Mouse (Mus musculus) limb, embryonic 10.5 days (tissue): Measurements from ENCODE around the gene Fan1. TPM values are rescaled to one million over a fixed set of nuclear protein-coding genes. Genes with fewer than 3 reads are reported as not detected.

Source experiments
- DNase-seq: peaks from one replicate; pipeline ENCODE4 v3.0.0-alpha.2; 2017; ENCODE audit warnings: low spot score
- H3K27ac ChIP-seq: fragments of 300-500 bp; sonication (generic); 2 replicates; pipeline ENCODE4 v1.5.1; 2016; ENCODE audit warnings: mild to moderate bottlenecking
- H3K27me3 ChIP-seq: fragments of 300-500 bp; sonication (generic); 2 replicates; pipeline ENCODE4 v1.6.1; 2016; ENCODE audit warnings: low read depth, mild to moderate bottlenecking; ENCODE audit not compliant: poor library complexity, severe bottlenecking
- H3K36me3 ChIP-seq: fragments of 300-500 bp; sonication (generic); 2 replicates; pipeline ENCODE4 v1.6.1; 2016; ENCODE audit warnings: mild to moderate bottlenecking, moderate library complexity
- H3K4me1 ChIP-seq: fragments of 300-500 bp; sonication (generic); 2 replicates; pipeline ENCODE4 v1.6.1; 2016
- H3K4me3 ChIP-seq: fragments of 300-500 bp; sonication (generic); 2 replicates; pipeline ENCODE4 v1.5.1; 2016; ENCODE audit warnings: mild to moderate bottlenecking, moderate library complexity
- H3K9me3 ChIP-seq: fragments of 300-500 bp; sonication (generic); replicated peaks from 2 replicates; pipeline ENCODE4 v1.6.1; 2016; ENCODE audit warnings: mild to moderate bottlenecking
- WGBS: fragments of 180-500 bp; shearing (Covaris S2); methylation state at CpG from one replicate; pipeline ENCODE4 v1.1.7; 2016; 5-methylcytosine and 5-hydroxymethylcytosine counted together
- polyA plus RNA-seq: library from polyadenylated mRNA; unstranded; fragments of >200 nt; fragmentation: Nextera tagmentation; extraction: Ambion mirVana; gene quantifications from 2 replicates; pipeline ENCODE4 v1.2.1, GENCODE M21; 2016

The Fan1 gene
- 8.8 and 9.7 TPM in 2 replicates for polyA plus RNA-seq

GRCm38 (mm10) chr7:64373830-64374562 is at the start of gene Fan1:
TSS of gene Fan1 (minus strand) at chr7:64374095.
- WGBS: 4% methylated on average over 27 of the region's 27 CpGs
- peaks cover 65% of the 10 kb centered on the region for H3K36me3 ChIP-seq
- peak within 1 kb of the TSS; percentile 92 for H3K27ac ChIP-seq
- H3K4me1 ChIP-seq: peaks cover 6% of the 10 kb centered on the region; the same call in 1 of the 2 replicates
- no peaks in the 10 kb centered on the region for H3K27me3 ChIP-seq
- no peaks in the 10 kb centered on the region for H3K9me3 ChIP-seq
- peak; percentile 88 for DNase-seq
- peak within 1 kb of the TSS; percentile 70 for H3K4me3 ChIP-seq

DNA sequence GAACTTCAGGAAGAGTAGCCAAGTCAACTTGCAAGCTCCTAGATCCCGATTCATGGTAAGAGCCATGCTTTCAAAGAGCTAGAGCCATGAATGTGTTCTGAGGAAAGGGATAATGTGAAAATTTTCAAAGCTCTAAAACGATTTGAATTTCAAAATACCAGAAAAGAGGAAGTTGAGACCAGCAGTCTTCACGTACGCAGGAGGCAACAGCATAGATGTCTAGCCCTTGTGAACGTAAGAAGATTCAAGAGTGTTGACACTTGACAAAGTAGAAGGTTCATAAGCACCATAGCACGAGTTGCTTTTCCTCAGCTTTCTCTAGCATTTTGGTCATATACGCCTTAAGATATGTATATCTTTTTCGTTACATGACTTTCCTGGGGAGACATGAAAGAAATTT is 30.1 kb upstream of the Fan1 start:
- H3K4me3 ChIP-seq: no peak overlapping the region
- no peak for DNase-seq
- no peaks in the 10 kb centered on the region for H3K27me3 ChIP-seq
- no peaks in the 10 kb centered on the region for H3K4me1 ChIP-seq
- WGBS: 93% methylated on average over 8 of the region's 8 CpGs
- peaks cover 7% of the 10 kb centered on the region; the same call in 1 of the 2 replicates for H3K36me3 ChIP-seq
- no peaks in the 10 kb centered on the region for H3K9me3 ChIP-seq
- H3K27ac ChIP-seq: no peak overlapping the region

GRCm38 (mm10) chr7:64402452-64402851 is 28.6 kb upstream of the Fan1 start:
- whole genome bisulfite sequencing: 93% methylated on average over 4 of the region's 4 CpGs
- DNase-seq: no peak
- H3K27ac ChIP-seq: no peak overlapping the region

DNA sequence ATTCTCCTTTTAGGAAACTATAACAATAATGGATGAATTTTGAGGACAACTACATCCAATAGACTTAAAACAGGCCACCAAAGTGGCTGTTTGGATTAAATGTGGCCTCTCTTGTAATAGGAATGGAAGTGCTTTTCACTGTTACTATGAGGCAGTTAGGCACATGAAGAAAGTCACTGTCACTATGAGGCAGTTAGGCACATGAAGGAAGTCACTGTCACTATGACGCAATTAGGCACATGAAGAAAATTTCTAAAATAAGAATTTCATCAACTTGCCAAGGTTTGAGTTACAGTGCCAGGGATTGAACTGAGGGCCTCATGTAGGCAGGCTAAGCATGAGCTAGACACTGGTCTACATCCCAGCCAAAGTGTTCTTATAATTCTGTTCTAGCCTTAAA is 26.8 kb upstream of the Fan1 start:
- Histone ChIP-seq H3K4me1 (no peaks in the 10 kb centered on the region), H3K4me3 (no peak overlapping the region), H3K27ac (no peak overlapping the region), H3K27me3 (no peaks in the 10 kb centered on the region), H3K9me3 (no peaks in the 10 kb centered on the region), H3K36me3 (peaks cover 7% of the 10 kb centered on the region; the same call in 1 of the 2 replicates)
- no peak for DNase-seq
- 89% methylated on average over 1 of the region's 1 CpGs for WGBS

More at GRCm38 (mm10) chr7:64402452-64402851, 28.6 kb upstream of the Fan1 start:
- Histone ChIP-seq H3K4me3 (no peak overlapping the region), H3K36me3 (peaks cover 7% of the 10 kb centered on the region; the same call in 1 of the 2 replicates), H3K4me1 (no peaks in the 10 kb centered on the region), H3K27me3 (no peaks in the 10 kb centered on the region), H3K9me3 (no peaks in the 10 kb centered on the region)

GRCm38 (mm10) chr7:64392819-64393151 is 18.9 kb upstream of the Fan1 start:
- H3K4me3 ChIP-seq: peak overlapping the region; percentile 78
- no peaks in the 10 kb centered on the region for H3K27me3 ChIP-seq
- H3K4me1 ChIP-seq: peaks cover 13% of the 10 kb centered on the region
- WGBS: under 1% methylated on average over 15 of the region's 15 CpGs
- no peak for DNase-seq
- H3K36me3 ChIP-seq: peaks cover 20% of the 10 kb centered on the region
- H3K27ac ChIP-seq: peak overlapping the region; percentile 85
- no peaks in the 10 kb centered on the region for H3K9me3 ChIP-seq

GRCm38 (mm10) chr7:64392122-64392818 is 18.4 kb upstream of the Fan1 start, which contains the start of the genes Mphosph10 and Mcee:
TSS of gene Mphosph10 (minus strand) at chr7:64392268.
TSS of gene Mcee (plus strand) at chr7:64392607.
- DNase-seq: peak; percentile 95
- peaks cover 13% of the 10 kb centered on the region for H3K4me1 ChIP-seq
- H3K27ac ChIP-seq: peak within 1 kb of the TSS; percentile 85
- no peaks in the 10 kb centered on the region for H3K27me3 ChIP-seq
- H3K9me3 ChIP-seq: no peaks in the 10 kb centered on the region
- WGBS: under 1% methylated on average over 54 of the region's 54 CpGs
- H3K4me3 ChIP-seq: peak within 1 kb of the TSS; percentile 78
- peaks cover 25% of the 10 kb centered on the region for H3K36me3 ChIP-seq

DNA sequence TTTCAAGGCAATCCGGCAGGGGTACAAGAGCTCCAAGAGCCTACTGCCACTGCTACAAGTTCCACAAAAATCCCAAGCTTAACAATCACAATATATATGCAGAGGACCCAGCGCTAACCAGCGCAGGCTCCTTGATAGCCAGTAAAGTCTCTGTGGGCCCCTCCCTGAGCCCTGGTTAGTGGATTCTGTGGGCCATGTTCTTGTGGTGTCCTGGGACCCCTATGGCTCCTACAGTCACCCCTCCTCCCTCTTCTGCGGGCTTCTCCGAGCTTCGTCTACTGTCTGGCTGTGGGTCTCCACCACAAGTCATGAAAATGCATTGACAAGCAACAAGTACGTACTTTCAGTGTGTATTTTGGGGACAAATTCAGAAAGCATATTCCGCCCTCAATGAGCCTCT is 17.6 kb upstream of the Fan1 start:
- DNase-seq: no peak
- 5% methylated on average over 8 of the region's 8 CpGs for WGBS
- Histone ChIP-seq H3K27me3 (no peaks in the 10 kb centered on the region), H3K36me3 (peaks cover 33% of the 10 kb centered on the region), H3K27ac (peak overlapping the region; percentile 85), H3K4me1 (peaks cover 13% of the 10 kb centered on the region), H3K4me3 (peak overlapping the region; percentile 78), H3K9me3 (no peaks in the 10 kb centered on the region)

DNA sequence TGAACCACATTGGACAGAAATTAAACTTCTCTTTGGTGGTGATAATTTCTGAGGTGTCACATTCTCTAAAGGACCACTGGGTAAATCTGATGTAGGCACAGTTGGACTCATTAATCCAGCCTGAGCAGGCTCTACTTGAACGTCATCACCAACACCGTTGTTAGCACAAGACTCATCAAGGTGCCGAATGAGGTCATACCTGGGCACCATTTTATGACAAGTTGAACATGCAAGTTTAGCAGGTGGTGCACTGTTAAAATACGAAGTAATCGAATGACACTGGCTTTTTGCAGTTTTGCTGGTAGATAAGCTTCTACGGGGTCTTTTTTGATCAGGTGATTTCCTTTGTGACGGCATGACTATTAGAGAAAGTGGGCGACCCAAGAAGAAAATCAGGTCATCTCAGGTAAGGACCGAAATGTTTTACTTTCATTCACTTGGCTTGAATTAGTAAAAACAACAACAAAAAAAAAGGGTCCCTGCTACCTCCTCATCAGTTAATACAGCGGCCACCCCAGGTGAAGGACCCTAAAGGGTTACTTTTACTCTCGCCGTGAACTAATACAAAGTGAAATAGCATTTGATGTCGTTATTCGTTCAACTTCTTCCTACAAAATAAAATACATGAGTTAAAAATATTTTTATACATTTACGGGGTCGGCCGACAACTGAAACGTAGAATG is 607 bp downstream of the Fan1 start:
- Histone ChIP-seq H3K36me3 (peaks cover 65% of the 10 kb centered on the region), H3K4me1 (peaks cover 6% of the 10 kb centered on the region; the same call in 1 of the 2 replicates), H3K4me3 (peak overlapping the region; percentile 70), H3K27me3 (no peaks in the 10 kb centered on the region), H3K27ac (peak overlapping the region; percentile 92), H3K9me3 (no peaks in the 10 kb centered on the region)
- 20% methylated on average over 18 of the region's 18 CpGs for WGBS
- DNase-seq: no peak

DNA sequence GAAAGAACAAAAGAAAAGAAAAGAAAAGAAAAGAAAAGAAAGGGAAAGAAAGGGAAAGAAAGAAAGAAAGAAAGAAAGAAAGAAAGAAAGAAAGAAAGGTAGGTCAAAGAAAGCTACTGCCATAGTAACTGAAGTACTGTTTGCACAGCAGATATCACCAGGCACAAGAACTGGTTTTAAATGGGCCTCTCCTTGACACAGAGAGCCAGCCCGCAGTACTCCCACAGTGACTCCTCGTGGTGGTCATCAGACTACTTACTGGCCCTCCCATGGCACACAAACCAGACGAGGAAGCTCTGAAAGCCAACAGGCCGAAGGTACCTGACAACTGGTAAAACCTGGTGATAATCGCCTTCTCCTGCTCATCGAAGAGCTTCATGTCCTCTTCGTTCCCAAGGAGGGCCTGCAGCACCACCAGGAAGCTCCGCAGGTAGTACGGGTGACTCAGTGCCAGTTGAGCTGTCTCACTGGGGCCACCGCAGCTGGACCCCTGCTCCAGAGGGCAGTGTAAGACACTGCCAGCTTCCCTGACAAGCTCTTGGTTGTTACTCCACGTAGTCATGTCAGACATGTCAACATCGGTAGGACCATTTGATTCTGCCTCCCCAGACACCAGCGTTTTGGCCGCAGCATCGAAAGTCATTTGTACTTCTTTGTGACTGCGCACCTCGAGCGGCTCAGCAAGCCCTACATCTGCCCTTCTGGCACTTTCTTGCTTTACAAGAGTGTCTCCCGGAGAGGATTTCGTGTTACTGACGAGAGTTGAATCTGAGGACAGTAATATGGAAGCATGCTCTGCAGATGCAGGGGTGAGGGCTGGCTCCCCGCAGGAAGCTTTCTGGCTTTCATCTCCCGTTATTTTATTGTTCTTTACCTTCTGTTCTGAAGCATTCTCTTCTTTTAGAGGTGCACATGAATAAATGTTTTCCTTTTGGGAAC is 1.7 kb downstream of the Fan1 start:
- 91% methylated on average over 23 of the region's 23 CpGs for WGBS
- Histone ChIP-seq H3K36me3 (peaks cover 62% of the 10 kb centered on the region), H3K4me1 (peaks cover 6% of the 10 kb centered on the region; the same call in 1 of the 2 replicates), H3K9me3 (no peaks in the 10 kb centered on the region), H3K27me3 (no peaks in the 10 kb centered on the region), H3K27ac (no peak overlapping the region), H3K4me3 (peak overlapping the region; percentile 70; the same call in 1 of the 2 replicates)
- no peak for DNase-seq

DNA sequence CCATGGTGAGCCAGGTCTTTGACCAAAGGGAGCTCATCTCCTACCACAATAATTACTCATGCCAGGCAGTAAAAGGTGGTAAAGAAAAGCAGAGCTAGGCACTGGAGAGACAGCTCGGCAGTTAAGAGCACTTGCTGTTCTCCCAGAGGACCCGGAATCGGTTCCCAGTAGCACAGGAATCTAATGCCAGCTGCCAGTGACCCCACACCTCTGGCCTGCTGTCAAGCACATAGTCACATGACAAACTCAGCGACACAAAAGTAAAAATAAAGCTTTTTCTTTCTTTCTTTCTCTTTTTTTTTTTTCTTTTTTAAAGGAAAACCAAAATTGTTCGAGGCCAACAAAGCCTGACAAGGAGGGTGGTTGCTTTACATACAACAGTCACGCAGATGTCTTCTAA is 4.1 kb downstream of the Fan1 start:
- Histone ChIP-seq H3K27me3 (no peaks in the 10 kb centered on the region), H3K4me1 (peaks cover 6% of the 10 kb centered on the region; the same call in 1 of the 2 replicates), H3K9me3 (no peaks in the 10 kb centered on the region), H3K36me3 (peaks cover 62% of the 10 kb centered on the region), H3K27ac (no peak overlapping the region), H3K4me3 (no peak overlapping the region)
- 89% methylated on average over 6 of the region's 6 CpGs for WGBS
- DNase-seq: no peak

DNA sequence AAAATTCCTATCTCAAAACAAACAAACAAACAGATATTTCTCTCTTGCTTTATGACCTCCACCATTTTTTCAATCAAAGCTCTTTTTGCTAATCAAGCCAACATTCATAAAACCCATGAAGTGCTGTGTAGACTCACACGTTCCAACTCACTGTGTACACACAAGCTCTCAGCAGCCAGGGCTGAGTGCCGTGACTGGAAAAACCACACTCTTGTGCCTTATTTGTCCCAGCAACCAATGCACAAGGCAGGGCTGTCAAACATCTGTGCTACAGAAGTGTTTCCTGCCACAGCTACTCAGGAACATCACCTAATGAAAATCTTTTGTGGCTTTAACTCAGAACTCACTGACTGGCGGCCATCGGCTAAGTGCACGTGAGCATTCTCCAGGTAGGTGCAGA is 8.0 kb downstream of the Fan1 start:
- WGBS: 95% methylated on average over 5 of the region's 5 CpGs
- H3K27me3 ChIP-seq: no peaks in the 10 kb centered on the region
- H3K9me3 ChIP-seq: no peaks in the 10 kb centered on the region
- no peaks in the 10 kb centered on the region for H3K4me1 ChIP-seq
- DNase-seq: no peak
- no peak overlapping the region for H3K27ac ChIP-seq
- peaks cover 93% of the 10 kb centered on the region for H3K36me3 ChIP-seq
- no peak overlapping the region for H3K4me3 ChIP-seq

DNA sequence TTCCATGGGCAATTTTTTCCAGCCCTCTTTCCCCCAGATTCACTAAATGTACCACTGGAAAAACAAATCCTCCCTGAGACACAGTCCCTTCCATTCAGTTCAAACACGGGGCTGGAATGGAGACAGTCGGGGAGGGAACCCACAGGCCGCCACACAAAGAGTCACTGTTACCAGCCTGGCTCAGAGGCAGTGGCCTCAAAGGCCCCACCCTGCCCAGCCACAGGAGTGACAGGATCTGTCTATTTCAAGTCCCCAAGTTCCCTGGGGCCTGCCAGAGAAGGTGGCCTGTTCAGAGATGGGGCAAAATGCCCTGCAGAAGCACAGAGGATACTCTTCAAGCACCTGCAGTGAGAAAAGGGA is 13.3 kb downstream of the Fan1 start:
- Histone ChIP-seq H3K9me3 (no peaks in the 10 kb centered on the region), H3K27ac (no peak overlapping the region), H3K36me3 (peaks cover 90% of the 10 kb centered on the region), H3K27me3 (no peaks in the 10 kb centered on the region), H3K4me3 (no peak overlapping the region), H3K4me1 (no peaks in the 10 kb centered on the region)
- 81% methylated on average over 3 of the region's 3 CpGs for WGBS
- DNase-seq: no peak
